Mouse (Mus musculus): ENCODE results near the gene Ung.

DNA sequence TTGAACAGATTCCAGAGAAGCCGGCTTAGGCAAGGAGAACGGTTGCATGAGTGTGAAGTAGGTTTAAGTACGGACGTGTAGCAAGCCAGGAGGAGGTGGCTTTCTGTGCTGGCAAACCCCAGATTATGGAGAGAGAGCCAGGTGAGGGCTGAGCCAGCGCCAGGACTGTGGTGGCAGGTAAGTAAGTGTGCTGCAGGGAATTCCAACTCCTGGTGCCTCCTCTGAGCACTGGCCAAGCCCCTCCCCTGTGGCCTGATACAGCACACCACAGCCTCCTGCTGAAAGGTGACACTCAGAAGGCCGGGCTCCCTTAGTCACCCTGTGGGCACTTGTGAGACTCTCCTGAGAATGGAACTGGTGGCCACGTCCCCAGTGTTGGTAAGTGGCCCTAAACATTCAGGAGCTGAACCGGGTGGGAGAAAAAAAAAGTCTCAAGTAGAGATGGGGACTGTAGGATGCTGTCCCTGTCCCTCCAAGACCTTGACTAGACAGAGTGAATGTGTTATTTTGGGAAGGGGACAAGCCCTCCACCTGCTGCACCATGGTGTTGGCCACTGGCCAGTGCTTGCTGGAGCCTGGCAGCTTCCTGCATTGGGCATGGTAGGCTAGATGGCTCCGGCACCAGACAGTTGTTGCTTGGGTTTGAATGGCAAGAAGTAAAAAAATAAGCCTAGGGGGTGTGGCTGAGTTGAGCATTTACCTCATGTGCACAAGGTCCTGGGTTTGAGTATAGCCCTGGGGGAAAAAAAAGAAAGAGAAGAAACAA is 25.2 kb downstream of the Ung start:
- TF ChIP-seq CTCF (IDR thresholded peaks at IDR 0.05): no peak
- TF ChIP-seq POLR2A (IDR thresholded peaks at IDR 0.05; ENCODE audit: insufficient read depth, low read depth, low read length): no peak
- TF ChIP-seq EP300 (IDR thresholded peaks at IDR 0.05; ENCODE audit: insufficient read depth, low read depth, low read length): no peak
